Mouse (Mus musculus): Measurements from ENCODE around the gene Dusp14. TPM values are rescaled to one million over a fixed set of nuclear protein-coding genes. Genes with fewer than 3 reads are reported as not detected.

The Dusp14 gene
- polyA plus RNA-seq, 1 experiment from 2014 or later, result 22.9 TPM

DNA sequence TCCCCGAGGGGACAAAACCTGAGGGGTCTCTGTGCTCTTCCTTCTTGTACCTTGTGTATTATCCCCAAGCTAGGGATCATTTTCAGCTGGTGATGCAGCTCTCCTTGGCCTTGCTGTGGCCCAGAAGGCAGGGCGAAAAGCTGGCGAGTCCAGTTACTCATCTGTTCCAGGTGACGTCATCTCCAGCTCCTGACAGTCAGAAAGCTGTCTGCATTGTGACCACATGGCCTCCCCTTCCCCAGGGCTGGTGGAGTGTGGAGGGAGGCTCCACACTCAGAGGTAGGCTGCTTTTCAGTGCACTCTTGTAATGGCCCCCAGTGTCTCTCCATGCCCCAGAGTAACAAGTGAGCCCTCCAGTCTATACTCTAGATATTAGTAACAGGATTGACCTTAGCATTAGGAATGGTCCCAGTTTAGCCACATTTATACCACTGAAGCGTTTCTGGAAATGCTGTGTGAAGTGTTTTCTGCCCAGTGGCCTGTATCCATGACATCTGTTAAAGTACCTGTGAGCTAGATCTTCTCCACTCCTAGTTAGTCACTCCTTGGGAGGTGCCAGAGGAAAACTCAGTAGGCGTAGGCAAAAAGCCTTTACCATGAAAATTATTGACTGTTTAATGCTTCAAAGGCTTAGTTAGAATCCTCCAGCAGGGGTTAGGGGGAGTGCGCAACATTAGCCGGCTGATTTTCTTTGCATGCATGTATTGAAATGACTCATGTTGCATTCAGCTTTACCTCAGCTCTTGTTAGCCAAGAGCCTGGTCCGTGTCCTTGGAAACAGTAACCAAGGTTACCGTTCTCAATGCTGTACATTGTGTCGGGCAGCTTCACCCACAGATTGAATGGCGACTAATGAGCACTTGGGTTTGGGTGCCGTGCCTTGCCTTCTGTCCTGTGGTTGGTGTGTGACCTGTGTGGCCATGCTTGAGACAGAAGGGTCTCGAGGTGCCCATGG lies 26.0 kb downstream of the Dusp14 start:
- no peaks in the 10 kb centered on the region for H3K9me3 ChIP-seq
- no peaks in the 10 kb centered on the region for H3K27me3 ChIP-seq
- H3K9ac ChIP-seq, result no peak overlapping the region
- H3K36me3 ChIP-seq, result peaks cover 9% of the 10 kb centered on the region; the same call in 1 of the 2 replicates
- H3K4me2 ChIP-seq, result no peak overlapping the region
- ATAC-seq (ENCODE audit: insufficient number of reproducible peaks, low FRiP score, low TSS enrichment, low read depth), result no peak
- 50% methylated on average over 14 of the region's 14 CpGs for WGBS
- no peak overlapping the region for H3K4me3 ChIP-seq
- H3K27ac ChIP-seq, result peak overlapping the region; percentile 0; the same call in 1 of the 2 replicates
- peaks cover 18% of the 10 kb centered on the region for H3K4me1 ChIP-seq

- WGBS, result 73% methylated on average over 6 of the region's 6 CpGs
- Histone ChIP-seq H3K9ac (no peak overlapping the region), H3K27me3 (no peaks in the 10 kb centered on the region), H3K27ac (no peak overlapping the region), H3K9me3 (no peaks in the 10 kb centered on the region), H3K4me3 (no peak overlapping the region), H3K36me3 (peaks cover 15% of the 10 kb centered on the region), H3K4me2 (no peak overlapping the region), H3K4me1 (peaks cover 8% of the 10 kb centered on the region)
- no peak for ATAC-seq (ENCODE audit: insufficient number of reproducible peaks, low FRiP score, low TSS enrichment, low read depth)
These were observed 28.4 kb downstream of the Dusp14 start for GRCm38 (mm10) chr11:84040621-84041020.

- H3K27me3 ChIP-seq, result no peaks in the 10 kb centered on the region
- WGBS, result 57% methylated on average over 5 of the region's 5 CpGs
- peaks cover 23% of the 10 kb centered on the region; the same call in 1 of the 2 replicates for H3K36me3 ChIP-seq
- no peak for ATAC-seq (ENCODE audit: insufficient number of reproducible peaks, low FRiP score, low TSS enrichment, low read depth)
- no peaks in the 10 kb centered on the region for H3K4me1 ChIP-seq
- no peak overlapping the region for H3K9ac ChIP-seq
- H3K4me3 ChIP-seq, result no peak overlapping the region
- H3K27ac ChIP-seq, result no peak overlapping the region
- no peaks in the 10 kb centered on the region for H3K9me3 ChIP-seq
- no peak overlapping the region for H3K4me2 ChIP-seq
These were observed 35.4 kb downstream of the Dusp14 start for GRCm38 (mm10) chr11:84033671-84034070.

DNA sequence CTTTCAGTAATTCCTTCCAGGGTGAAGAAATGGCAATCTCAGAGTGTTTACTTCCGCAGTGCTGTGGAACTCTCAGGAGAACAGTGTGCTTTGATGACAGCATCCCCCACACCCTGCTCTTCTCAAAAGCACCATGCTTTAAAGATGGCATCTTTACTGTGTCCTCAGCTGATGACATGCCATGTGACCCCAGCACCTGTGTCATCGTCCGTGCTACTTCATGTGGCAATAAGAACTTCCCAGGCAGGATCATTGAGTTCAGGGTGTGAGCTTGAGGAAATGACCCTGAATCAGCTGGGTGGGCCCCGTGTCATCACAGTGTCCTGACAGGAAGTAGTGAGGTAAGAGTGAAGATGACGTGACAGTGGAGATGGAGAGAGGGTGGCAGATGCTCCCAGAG lies 36.5 kb downstream of the Dusp14 start:
- 75% methylated on average over 5 of the region's 5 CpGs for WGBS
- no peaks in the 10 kb centered on the region for H3K27me3 ChIP-seq
- no peak for ATAC-seq (ENCODE audit: insufficient number of reproducible peaks, low FRiP score, low TSS enrichment, low read depth)

GRCm38 (mm10) chr11:84031971-84032370 lies 37.1 kb downstream of the Dusp14 start:
- Histone ChIP-seq H3K27ac (no peak overlapping the region), H3K9me3 (no peaks in the 10 kb centered on the region), H3K4me2 (no peak overlapping the region), H3K4me3 (no peak overlapping the region), H3K27me3 (no peaks in the 10 kb centered on the region), H3K36me3 (peaks cover 38% of the 10 kb centered on the region), H3K4me1 (no peaks in the 10 kb centered on the region), H3K9ac (no peak overlapping the region)
- ATAC-seq (ENCODE audit: insufficient number of reproducible peaks, low FRiP score, low TSS enrichment, low read depth), result no peak
- 50% methylated on average over 9 of the region's 9 CpGs for WGBS

More for the DNA sequence above, 36.5 kb downstream of the Dusp14 start:
- no peak overlapping the region for H3K4me2 ChIP-seq
- no peaks in the 10 kb centered on the region for H3K9me3 ChIP-seq
- no peak overlapping the region for H3K27ac ChIP-seq
- no peak overlapping the region for H3K9ac ChIP-seq
- no peak overlapping the region for H3K4me3 ChIP-seq
- peaks cover 32% of the 10 kb centered on the region for H3K36me3 ChIP-seq
- no peaks in the 10 kb centered on the region for H3K4me1 ChIP-seq

DNA sequence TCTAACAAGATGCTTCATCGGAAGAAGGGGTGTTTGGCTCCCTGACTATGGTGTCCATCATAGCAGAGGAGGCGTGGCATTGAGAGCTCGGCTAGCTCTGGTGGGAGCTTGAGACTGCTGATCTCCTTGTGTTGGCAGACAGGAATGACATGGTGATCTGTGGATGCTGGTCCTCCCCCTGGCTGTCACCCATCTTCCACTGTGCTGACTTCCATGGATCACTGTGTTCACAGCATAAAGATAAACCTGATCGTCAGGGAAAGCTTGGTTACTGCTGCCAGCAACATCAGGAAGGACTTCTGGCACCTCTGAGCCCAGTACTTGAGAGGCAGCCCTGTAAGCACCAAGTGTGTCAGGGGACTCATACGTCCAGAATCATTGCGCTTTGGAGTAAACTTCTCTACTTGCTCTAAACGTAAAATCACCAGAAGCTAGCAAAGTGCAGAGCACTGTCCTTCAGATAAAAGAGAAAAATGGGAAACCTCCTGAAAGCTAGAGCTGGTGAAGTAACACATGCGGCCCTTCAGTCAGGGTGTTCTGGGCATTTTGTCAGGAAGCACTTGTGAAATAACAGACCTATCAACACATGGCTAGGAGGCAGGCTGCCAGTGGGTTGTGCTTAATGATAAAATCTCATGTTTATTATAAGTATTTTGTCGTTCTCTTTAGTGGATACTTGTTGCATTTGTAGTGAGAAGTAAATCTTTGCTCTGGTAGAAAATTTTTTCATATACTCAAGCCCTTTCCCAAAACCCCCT lies 40.6 kb downstream of the Dusp14 start:
- Histone ChIP-seq H3K27ac (no peak overlapping the region), H3K36me3 (peaks cover 52% of the 10 kb centered on the region), H3K9me3 (no peaks in the 10 kb centered on the region), H3K4me2 (no peak overlapping the region), H3K4me3 (no peak overlapping the region), H3K27me3 (no peaks in the 10 kb centered on the region), H3K4me1 (no peaks in the 10 kb centered on the region), H3K9ac (no peak overlapping the region)
- ATAC-seq (ENCODE audit: insufficient number of reproducible peaks, low FRiP score, low TSS enrichment, low read depth), result no peak
- WGBS, result 76% methylated on average over 9 of the region's 9 CpGs

- H3K4me1 ChIP-seq, result no peaks in the 10 kb centered on the region
- no peak for ATAC-seq (ENCODE audit: insufficient number of reproducible peaks, low FRiP score, low TSS enrichment, low read depth)
- WGBS, result 84% methylated on average over 5 of the region's 5 CpGs
- no peak overlapping the region for H3K4me3 ChIP-seq
- H3K27ac ChIP-seq, result no peak overlapping the region
- no peaks in the 10 kb centered on the region for H3K27me3 ChIP-seq
- H3K9ac ChIP-seq, result no peak overlapping the region
- peaks cover 54% of the 10 kb centered on the region for H3K36me3 ChIP-seq
- H3K4me2 ChIP-seq, result no peak overlapping the region
- H3K9me3 ChIP-seq, result no peaks in the 10 kb centered on the region
These were observed 41.8 kb downstream of the Dusp14 start for GRCm38 (mm10) chr11:84027231-84027630.

- Histone ChIP-seq H3K9ac (no peak overlapping the region), H3K27me3 (no peaks in the 10 kb centered on the region), H3K4me1 (0 out of 2 replicates have a peak, but pooled peaks cover 3% of the 10 kb centered on the region), H3K9me3 (no peaks in the 10 kb centered on the region), H3K36me3 (peaks cover 24% of the 10 kb centered on the region), H3K4me3 (no peak overlapping the region), H3K27ac (no peak overlapping the region), H3K4me2 (no peak overlapping the region)
- WGBS, result 71% methylated on average over 7 of the region's 7 CpGs
- ATAC-seq (ENCODE audit: insufficient number of reproducible peaks, low FRiP score, low TSS enrichment, low read depth), result no peak
These were observed 52.1 kb downstream of the Dusp14 start for GRCm38 (mm10) chr11:84016810-84017508.

DNA sequence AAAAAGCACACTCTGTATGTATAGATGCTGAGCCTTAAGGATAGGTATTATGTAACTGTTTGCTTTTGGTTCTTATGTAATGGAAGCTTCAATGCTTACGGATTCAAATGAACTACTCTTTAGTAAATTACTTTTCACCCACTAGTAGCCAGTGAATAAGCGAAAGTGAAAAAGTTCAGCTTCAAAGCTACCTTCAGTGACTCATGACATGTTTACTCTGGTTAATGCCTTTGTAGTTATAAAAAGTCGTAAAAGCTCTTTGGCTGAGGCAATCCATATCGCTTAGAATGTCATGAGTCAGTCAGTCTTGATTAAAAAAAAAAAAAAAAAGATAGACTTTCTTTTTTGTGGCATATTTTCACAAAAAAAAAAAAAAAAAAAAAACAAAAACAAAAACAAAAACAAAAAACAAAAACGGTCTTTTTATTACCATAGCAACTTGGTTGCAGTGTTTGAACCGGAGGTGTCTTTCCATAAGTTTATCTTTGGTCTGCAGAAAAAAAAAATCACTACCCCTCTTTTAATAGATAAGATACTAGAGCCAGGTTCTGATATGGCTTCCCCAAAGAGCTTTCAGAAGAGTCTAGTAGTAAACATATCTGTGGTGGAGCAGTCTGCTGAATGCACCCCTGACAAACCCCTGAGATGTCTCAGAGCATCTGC lies 52.8 kb downstream of the Dusp14 start:
- H3K27ac ChIP-seq, result no peak overlapping the region
- H3K9me3 ChIP-seq, result no peaks in the 10 kb centered on the region
- no peak overlapping the region for H3K4me2 ChIP-seq
- 0 out of 2 replicates have a peak, but pooled peaks cover 3% of the 10 kb centered on the region for H3K4me1 ChIP-seq
- no peaks in the 10 kb centered on the region for H3K27me3 ChIP-seq
- peaks cover 19% of the 10 kb centered on the region for H3K36me3 ChIP-seq
- no peak overlapping the region for H3K4me3 ChIP-seq
- no peak for ATAC-seq (ENCODE audit: insufficient number of reproducible peaks, low FRiP score, low TSS enrichment, low read depth)
- 61% methylated on average over 6 of the region's 6 CpGs for WGBS
- no peak overlapping the region for H3K9ac ChIP-seq

GRCm38 (mm10) chr11:84013105-84013504 lies 56.0 kb downstream of the Dusp14 start:
- Histone ChIP-seq H3K9ac (no peak overlapping the region), H3K4me2 (no peak overlapping the region), H3K9me3 (no peaks in the 10 kb centered on the region), H3K36me3 (peaks cover 30% of the 10 kb centered on the region), H3K4me3 (no peak overlapping the region), H3K27me3 (no peaks in the 10 kb centered on the region), H3K27ac (no peak overlapping the region), H3K4me1 (0 out of 2 replicates have a peak, but pooled peaks cover 3% of the 10 kb centered on the region)
- 4% methylated on average over 7 of the region's 7 CpGs for WGBS
- no peak for ATAC-seq (ENCODE audit: insufficient number of reproducible peaks, low FRiP score, low TSS enrichment, low read depth)

DNA sequence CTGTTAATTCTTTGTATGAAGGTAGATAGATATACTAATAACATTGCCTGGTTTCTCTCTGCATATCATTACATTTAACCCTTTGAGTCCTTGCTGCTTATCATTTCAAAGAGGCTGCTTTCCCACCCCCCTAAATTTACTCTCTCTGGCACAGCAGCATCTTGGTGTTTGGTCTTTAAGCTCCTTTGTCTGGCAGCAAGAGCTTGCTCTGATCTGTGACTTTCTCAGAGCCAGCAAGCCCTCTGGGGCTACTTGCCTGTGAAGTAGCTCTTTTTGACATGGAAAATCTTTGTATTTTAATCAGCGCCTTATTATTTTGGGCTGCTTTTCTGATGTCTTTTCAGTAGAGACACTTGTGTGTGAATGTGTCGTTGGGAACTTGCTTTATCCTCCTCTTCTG lies 57.5 kb downstream of the Dusp14 start:
- Histone ChIP-seq H3K9me3 (no peaks in the 10 kb centered on the region), H3K4me3 (no peak overlapping the region), H3K27me3 (no peaks in the 10 kb centered on the region), H3K4me2 (no peak overlapping the region), H3K4me1 (0 out of 2 replicates have a peak, but pooled peaks cover 3% of the 10 kb centered on the region), H3K9ac (no peak overlapping the region), H3K36me3 (peaks cover 26% of the 10 kb centered on the region), H3K27ac (no peak overlapping the region)
- 74% methylated on average over 2 of the region's 2 CpGs for WGBS
- no peak for ATAC-seq (ENCODE audit: insufficient number of reproducible peaks, low FRiP score, low TSS enrichment, low read depth)

Measured in limb, embryonic 15.5 days (tissue).